Mouse (Mus musculus): ENCODE data around the gene Ccdc84. TPM values are rescaled to one million over a fixed set of nuclear protein-coding genes. Genes with fewer than 3 reads are reported as not detected.

Ccdc84 gene
- total and polyA plus RNA-seq, 3 experiments: 18.0 to 18.7 TPM; not detected in 1

DNA sequence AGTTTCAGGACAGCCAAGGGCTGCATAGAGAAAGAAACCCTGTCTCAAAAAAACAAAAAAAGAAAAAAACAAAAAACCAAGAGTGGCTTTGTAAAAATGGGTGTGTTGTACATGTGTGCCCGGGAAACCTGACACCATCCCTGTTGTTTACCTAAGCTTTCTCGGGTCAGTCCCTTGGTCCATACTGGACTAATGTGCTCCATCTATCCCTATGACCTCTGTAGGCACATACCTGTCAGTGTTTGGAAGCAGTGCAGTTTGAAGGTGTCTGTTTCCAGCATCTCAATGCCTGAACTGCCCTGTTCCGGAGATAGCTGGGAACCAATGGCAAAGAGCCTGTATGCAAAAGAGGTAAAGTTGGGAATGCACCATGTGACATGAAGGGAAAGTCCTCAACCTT lies 13.4 kb downstream of the Ccdc84 start:
- H3K9me3 ChIP-seq (replicated peaks; ENCODE audit: insufficient read depth, low read length): no peaks in the 10 kb centered on the region
- DNase-seq (ENCODE audit: low read depth, low spot score): no peak
- H3K27ac ChIP-seq (ENCODE audit: control insufficient read depth, low read depth, low read length): no peak overlapping the region
- no peak for TF ChIP-seq RAD21 (IDR thresholded peaks at IDR 0.05; ENCODE audit: low read depth, low read length)
- TF ChIP-seq USF2 (IDR thresholded peaks at IDR 0.05; ENCODE audit: borderline replicate concordance in 1 of 2, insufficient read depth in 1 of 2, low read depth in 1 of 2, low read length in 2 of 2): no peak
- no peak for TF ChIP-seq ZNF384 (IDR thresholded peaks at IDR 0.05; ENCODE audit: low read depth, low read length)
- no peak for TF ChIP-seq JUND (IDR thresholded peaks at IDR 0.05; ENCODE audit: low read depth, low read length)
- peaks cover 29% of the 10 kb centered on the region for H3K79me2 ChIP-seq (ENCODE audit: control insufficient read depth, insufficient read depth, low read length, poor library complexity)
- H3K4me3 ChIP-seq (ENCODE audit: control insufficient read depth in 1 of 2, insufficient read depth in 1 of 2, low read depth in 2 of 2, low read length in 2 of 2): no peak overlapping the region
- peaks cover 0 to 12% of the 10 kb centered on the region in 2 experiments; a peak in 2 of 4 replicates for H3K4me1 ChIP-seq (ENCODE audit: control insufficient read depth in 1 of 2, insufficient read depth in 2 of 2, low read length in 2 of 2)
- H3K9ac ChIP-seq (ENCODE audit: control insufficient read depth, low read depth, low read length, poor library complexity, severe bottlenecking): no peak overlapping the region
- no peaks in the 10 kb centered on the region for H3K27me3 ChIP-seq (ENCODE audit: control insufficient read depth in 1 of 2, insufficient read depth in 2 of 2, low read length in 2 of 2)
- H3K36me3 ChIP-seq (ENCODE audit: control insufficient read depth in 1 of 2, insufficient read depth in 2 of 2, low read length in 2 of 2): peaks cover 8 to 18% of the 10 kb centered on the region in 2 experiments

DNA sequence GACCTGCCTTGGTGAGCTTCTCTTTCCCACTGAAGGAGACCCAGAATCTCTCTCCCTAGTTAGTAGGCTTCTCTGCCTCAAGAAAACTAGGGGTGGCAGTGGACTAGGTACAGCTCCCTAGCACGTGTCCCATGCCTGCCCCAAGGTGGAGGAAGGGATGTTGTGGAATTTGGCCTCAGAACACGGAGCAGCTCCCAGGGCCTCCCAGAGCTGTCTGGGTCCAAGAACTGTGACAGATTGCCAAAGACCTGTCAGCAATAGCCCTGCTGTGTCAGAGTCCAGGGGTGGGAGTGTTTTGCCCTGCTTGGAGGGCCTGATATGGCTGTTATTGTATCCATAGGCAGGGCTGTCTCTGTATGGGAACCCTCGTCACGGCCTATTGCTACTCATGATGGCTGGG lies 17.3 kb downstream of the Ccdc84 start:
- Histone ChIP-seq H3K9me3 (replicated peaks; ENCODE audit: insufficient read depth, low read length) (no peaks in the 10 kb centered on the region), H3K27me3 (ENCODE audit: control insufficient read depth in 1 of 2, insufficient read depth in 2 of 2, low read length in 2 of 2) (no peaks in the 10 kb centered on the region), H3K36me3 (ENCODE audit: control insufficient read depth in 1 of 2, insufficient read depth in 2 of 2, low read length in 2 of 2) (peaks cover 7 to 8% of the 10 kb centered on the region in 2 experiments), H3K4me3 (ENCODE audit: control insufficient read depth in 1 of 2, insufficient read depth in 1 of 2, low read depth in 2 of 2, low read length in 2 of 2) (no peak overlapping the region), H3K27ac (ENCODE audit: control insufficient read depth, low read depth, low read length) (no peak overlapping the region), H3K79me2 (ENCODE audit: control insufficient read depth, insufficient read depth, low read length, poor library complexity) (peaks cover 12% of the 10 kb centered on the region), H3K9ac (ENCODE audit: control insufficient read depth, low read depth, low read length, poor library complexity, severe bottlenecking) (no peak overlapping the region), H3K4me1 (ENCODE audit: control insufficient read depth in 1 of 2, insufficient read depth in 2 of 2, low read length in 2 of 2) (peaks cover 0 to 15% of the 10 kb centered on the region in 2 experiments; a peak in 2 of 4 replicates)
- TF ChIP-seq ETS1 (IDR thresholded peaks at IDR 0.05; ENCODE audit: low read depth, low read length) (no peak), HCFC1 (IDR thresholded peaks at IDR 0.05; ENCODE audit: low read depth, low read length) (no peak), UBTF (IDR thresholded peaks at IDR 0.05; ENCODE audit: borderline replicate concordance, insufficient read depth, low read depth, low read length) (no peak), GABPA (IDR thresholded peaks at IDR 0.05; ENCODE audit: low read depth, low read length) (no peak), POLR2AphosphoS2 (IDR thresholded peaks at IDR 0.05; ENCODE audit: low read length) (no peak), RCOR1 (IDR thresholded peaks at IDR 0.05; ENCODE audit: low read depth, low read length) (no peak), ZKSCAN1 (IDR thresholded peaks at IDR 0.05; ENCODE audit: low read depth, low read length) (no peak), JUND (IDR thresholded peaks at IDR 0.05; ENCODE audit: low read depth, low read length) (no peak), POLR2AphosphoS5 (IDR thresholded peaks at IDR 0.05; ENCODE audit: borderline replicate concordance, low read depth, low read length) (no peak), SIN3A (IDR thresholded peaks at IDR 0.05; ENCODE audit: low read length) (no peak), MEF2A (IDR thresholded peaks at IDR 0.05; ENCODE audit: extremely low read depth, insufficient replicate concordance, low read depth, low read length, poor library complexity, severe bottlenecking) (no peak), USF2 (IDR thresholded peaks at IDR 0.05; ENCODE audit: borderline replicate concordance in 1 of 2, insufficient read depth in 1 of 2, low read depth in 1 of 2, low read length in 2 of 2) (no peak), MYC (IDR thresholded peaks at IDR 0.05; ENCODE audit: low read depth, low read length) (no peak), CTCF (IDR thresholded peaks at IDR 0.05 in 2 of 3, conservative IDR thresholded peaks at IDR 0.05 in 1 of 3; ENCODE audit: control insufficient read depth in 1 of 3, insufficient read depth in 1 of 3, low read depth in 2 of 3, low read length in 3 of 3, poor library complexity in 1 of 3, severe bottlenecking in 1 of 3) (no peak), E2F4 (IDR thresholded peaks at IDR 0.05; ENCODE audit: borderline replicate concordance, low read depth, low read length) (no peak)
- no peak for DNase-seq (ENCODE audit: low read depth, low spot score)
